ENCODE assay signal across 17 mouse cellular contexts in genomic region chr11:96639805-96640204, GRCm38 (mm10).
DNase-seq lines count a peak whose midpoint lies in the region; ATAC-seq and TF ChIP-seq lines count a peak whose summit lies in the region.
"Had no signal": no experiment of that assay in that cellular context is flagged by ENCODE, and none has a peak within 500 bp of the region (broad histone marks: within the 10 kb centered on the region; RNA-seq: fewer than 3 reads in every experiment).

No protein-coding gene starts in this region.

- ATAC-seq in kidney, embryonic 15.5 days (replicated peaks; ENCODE audit: low FRiP score) = no peak
- ATAC-seq in kidney, embryonic 16.5 days (ENCODE audit: low FRiP score, low TSS enrichment) = peak; percentile 57; the same call in 1 of the 2 replicates
- ATAC-seq in liver, postnatal 0 days = no peak
- ATAC-seq: forebrain, embryonic 15.5 days had no signal

- no peak for TF ChIP-seq CTCF in liver, postnatal 0 days (IDR thresholded peaks at IDR 0.05; ENCODE audit: low read depth)
- TF ChIP-seq CTCF in layer of hippocampus, adult 2 months (conservative IDR thresholded peaks at IDR 0.05) = no peak

- H3K4me3 ChIP-seq in kidney, embryonic 15.5 days (replicated peaks) = no peak overlapping the region
- no peak overlapping the region for H3K4me3 ChIP-seq in kidney, embryonic 16.5 days (ENCODE audit: low read length)
- no peak overlapping the region for H3K4me3 ChIP-seq in liver, postnatal 0 days (ENCODE audit: low read depth, low read length)
- no peak overlapping the region for H3K4me3 ChIP-seq in layer of hippocampus, adult 2 months
- H3K4me3 ChIP-seq: embryonic facial prominence, embryonic 12.5 days; forebrain, embryonic 15.5 days; heart, embryonic 10.5 days; hindbrain, embryonic 12.5 days had no signal

- peaks cover 5% of the 10 kb centered on the region; the same call in 1 of the 2 replicates for H3K27me3 ChIP-seq in kidney, embryonic 15.5 days
- no peaks in the 10 kb centered on the region for H3K27me3 ChIP-seq in kidney, embryonic 16.5 days (ENCODE audit: insufficient read depth, low read length)
- H3K27me3 ChIP-seq in liver, postnatal 0 days (ENCODE audit: insufficient read depth, low read length) = no peaks in the 10 kb centered on the region
- H3K27me3 ChIP-seq: forebrain, embryonic 15.5 days had no signal

- H3K27ac ChIP-seq in kidney, embryonic 15.5 days = no peak overlapping the region
- H3K27ac ChIP-seq in kidney, embryonic 16.5 days (ENCODE audit: low read length) = no peak overlapping the region
- no peak overlapping the region for H3K27ac ChIP-seq in liver, postnatal 0 days (ENCODE audit: low read depth)
- no peak overlapping the region for H3K27ac ChIP-seq in layer of hippocampus, adult 2 months
- H3K27ac ChIP-seq: embryonic facial prominence, embryonic 12.5 days; forebrain, embryonic 15.5 days; heart, embryonic 10.5 days; hindbrain, embryonic 12.5 days had no signal

- peaks cover 26% of the 10 kb centered on the region for H3K4me1 ChIP-seq in kidney, embryonic 15.5 days
- H3K4me1 ChIP-seq in kidney, embryonic 16.5 days (ENCODE audit: insufficient read depth, low read length) = peaks cover 17% of the 10 kb centered on the region
- peaks cover 22% of the 10 kb centered on the region for H3K4me1 ChIP-seq in liver, postnatal 0 days (ENCODE audit: insufficient read depth)

- TF ChIP-seq EP300 in liver, postnatal 0 days (IDR thresholded peaks at IDR 0.05; ENCODE audit: low read depth) = no peak

- no peak overlapping the region for H3K4me2 ChIP-seq in kidney, embryonic 15.5 days
- no peak overlapping the region for H3K4me2 ChIP-seq in kidney, embryonic 16.5 days (replicated peaks; ENCODE audit: low read depth, low read length)
- H3K4me2 ChIP-seq in liver, postnatal 0 days (ENCODE audit: low read depth, low read length) = no peak overlapping the region
- H3K4me2 ChIP-seq: embryonic facial prominence, embryonic 12.5 days; forebrain, embryonic 15.5 days; hindbrain, embryonic 12.5 days had no signal

- H3K36me3 ChIP-seq in kidney, embryonic 15.5 days = no peaks in the 10 kb centered on the region
- no peaks in the 10 kb centered on the region for H3K36me3 ChIP-seq in kidney, embryonic 16.5 days (ENCODE audit: insufficient read depth, low read length)
- H3K36me3 ChIP-seq in liver, postnatal 0 days (replicated peaks; ENCODE audit: insufficient read depth, low read length) = no peaks in the 10 kb centered on the region
- H3K36me3 ChIP-seq: embryonic facial prominence, embryonic 12.5 days; forebrain, embryonic 15.5 days; heart, embryonic 10.5 days; hindbrain, embryonic 12.5 days had no signal

- H3K9ac ChIP-seq in kidney, embryonic 15.5 days = no peak overlapping the region
- no peak overlapping the region for H3K9ac ChIP-seq in kidney, embryonic 16.5 days (replicated peaks; ENCODE audit: low read length)
- no peak overlapping the region for H3K9ac ChIP-seq in liver, postnatal 0 days (replicated peaks)
- H3K9ac ChIP-seq: embryonic facial prominence, embryonic 12.5 days; forebrain, embryonic 15.5 days; hindbrain, embryonic 12.5 days had no signal

- no peaks in the 10 kb centered on the region for H3K9me3 ChIP-seq in kidney, embryonic 15.5 days (replicated peaks)
- no peaks in the 10 kb centered on the region for H3K9me3 ChIP-seq in kidney, embryonic 16.5 days (ENCODE audit: low read length)
- no peaks in the 10 kb centered on the region for H3K9me3 ChIP-seq in liver, postnatal 0 days (ENCODE audit: low read length)
- H3K9me3 ChIP-seq: embryonic facial prominence, embryonic 12.5 days; forebrain, embryonic 15.5 days; heart, embryonic 10.5 days; hindbrain, embryonic 12.5 days had no signal

- DNase-seq in kidney, adult 18-20 months = peak; percentile 31
- DNase-seq in kidney, postnatal 36 days = peak; percentile 40 to 42
- DNase-seq in liver, postnatal 0 days = no peak
- DNase-seq in layer of hippocampus, adult 2 months (ENCODE audit: low spot score in 2 of 2) = no peak
- DNase-seq: adrenal gland, adult 8-10 months; adrenal gland, postnatal 36 days; cerebellum, adult 2 months; cerebellum, postnatal 10 days; heart, adult 18-20 months; heart, postnatal 10 days; heart, postnatal 4 days had no signal

- WGBS in kidney, embryonic 15.5 days = 63% methylated on average over 5 of the region's 5 CpGs
- WGBS in kidney, embryonic 16.5 days = 63% methylated on average over 5 of the region's 5 CpGs
- 61% methylated on average over 5 of the region's 5 CpGs for WGBS in liver, postnatal 0 days (ENCODE audit: insufficient replicate concordance)

Comparison
In these comparisons a context has a peak if more than half of its experiments do, and no peak if none do; other contexts are left out.
1. DNase-seq: peak in kidney, adult 18-20 months (single experiment) and kidney, postnatal 36 days (2 of 2); none in liver, postnatal 0 days (single experiment) and layer of hippocampus, adult 2 months (0 of 2).